Mouse (Mus musculus): ENCODE results near the gene Lbh.

DNA sequence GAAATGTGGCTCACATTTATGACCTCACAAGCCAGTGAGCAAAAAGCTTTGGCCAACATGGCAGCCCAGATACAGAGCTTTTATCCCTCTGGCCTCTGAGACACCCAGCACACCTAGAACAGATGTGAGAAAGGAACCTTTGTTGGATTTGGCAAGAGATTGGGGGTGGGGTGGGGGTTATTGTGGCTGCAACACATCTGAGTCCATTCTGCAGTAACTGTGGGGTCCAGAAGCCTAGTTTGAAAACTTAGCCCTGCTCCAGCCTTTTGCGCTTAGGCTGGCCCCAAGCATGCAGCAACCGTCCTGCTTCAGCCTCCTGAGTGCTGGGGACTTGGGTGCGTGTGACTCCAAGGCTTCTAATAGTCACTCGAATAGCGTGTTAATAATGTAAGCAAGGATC, 14.8 kb upstream of the Lbh start:
- no peak for TF ChIP-seq CTCF (IDR thresholded peaks at IDR 0.05; ENCODE audit: low read depth)
- no peak for TF ChIP-seq EP300 (optimal IDR thresholded peaks at IDR 0.05)

Data from stomach, postnatal 0 days (tissue).